Mouse (Mus musculus): ENCODE measurements at regions not wholly inside any gene's neighbourhood (a gene's known extent, or its start where the extent isn't known, plus 50 kb on each side); places are given as distances from the start of the nearest gene placed in this dataset.
"Not testable (repeated sequence)": the region's sequence is repeated elsewhere in the genome, so short reads cannot be mapped to it uniquely, and the experiment has no call there.

- DNase-seq: no peak
These were observed 238.0 kb downstream of the Prex1 start for GRCm38 (mm10) chr2:166475624-166476023.

GRCm38 (mm10) chr2:166474601-166475000, 239.0 kb downstream of the Prex1 start:
- no peak for DNase-seq

GRCm38 (mm10) chr2:166471257-166471753, 242.3 kb downstream of the Prex1 start:
- peak in 1 of 2 experiments; percentile 31 for DNase-seq

GRCm38 (mm10) chr2:166469046-166469593, 244.5 kb downstream of the Prex1 start:
- DNase-seq: no peak

GRCm38 (mm10) chr2:166467137-166467536, 246.5 kb downstream of the Prex1 start:
- no peak for DNase-seq

GRCm38 (mm10) chr2:166465531-166465930, 248.1 kb downstream of the Prex1 start:
- no peak for DNase-seq

GRCm38 (mm10) chr2:166463539-166463938, 250.1 kb downstream of the Prex1 start:
- peak; percentile 64 to 78 for DNase-seq

- DNase-seq: no peak
These were observed 251.7 kb downstream of the Prex1 start for GRCm38 (mm10) chr2:166461956-166462355.

GRCm38 (mm10) chr2:166461103-166461502, 252.5 kb downstream of the Prex1 start:
- DNase-seq: no peak

GRCm38 (mm10) chr2:166459955-166460354, 253.7 kb downstream of the Prex1 start:
- DNase-seq: peak; percentile 78 to 90

GRCm38 (mm10) chr2:166458953-166459352, 254.7 kb downstream of the Prex1 start:
- no peak for DNase-seq

GRCm38 (mm10) chr2:166457381-166458172, 256.1 kb downstream of the Prex1 start:
- DNase-seq: no peak

GRCm38 (mm10) chr2:166454160-166454888, 259.3 kb downstream of the Prex1 start:
- DNase-seq: peak in 1 of 2 experiments; percentile 40

GRCm38 (mm10) chr2:166450964-166451363, 262.7 kb downstream of the Prex1 start:
- no peak for DNase-seq

- DNase-seq: no peak
These were observed 263.3 kb downstream of the Prex1 start for GRCm38 (mm10) chr2:166450380-166450779.

GRCm38 (mm10) chr2:166448724-166449123, 264.9 kb downstream of the Prex1 start:
- DNase-seq: no peak

GRCm38 (mm10) chr2:166448161-166448560, 265.5 kb downstream of the Prex1 start:
- peak; percentile 74 for DNase-seq

GRCm38 (mm10) chr2:166446536-166446935, 267.1 kb downstream of the Prex1 start:
- DNase-seq: peak in 1 of 2 experiments; percentile 76

- not testable (repeated sequence) for DNase-seq
These were observed 267.8 kb downstream of the Prex1 start for GRCm38 (mm10) chr2:166445824-166446223.

- peak in 1 of 2 experiments; percentile 38 for DNase-seq
These were observed 270.6 kb downstream of the Prex1 start for GRCm38 (mm10) chr2:166442997-166443396.

- DNase-seq: peak; percentile 47 to 85
These were observed 273.5 kb downstream of the Prex1 start for GRCm38 (mm10) chr2:166439847-166440775.

- no peak for DNase-seq
These were observed 275.4 kb downstream of the Prex1 start for GRCm38 (mm10) chr2:166438207-166438606.

All from heart, adult 18-20 months (tissue).